Mouse (Mus musculus) brain, adult 2 months (tissue): ENCODE data around the gene Lmbrd1.
"Not testable (repeated sequence)": the region's sequence is repeated elsewhere in the genome, so short reads cannot be mapped to it uniquely, and the experiment has no call there.

Experiments used
- DNase-seq: peaks from one replicate; pipeline ENCODE4 v3.0.0; 2011; ENCODE audit warnings: low read depth, low spot score

The Lmbrd1 gene

GRCm38 (mm10) chr1:24678205-24678917 lies at the start of gene Lmbrd1:
TSS of gene Lmbrd1 (plus strand) at chr1:24678630.
- DNase-seq, result peak; percentile 97

- peak; percentile 76 for DNase-seq
These were observed 44.8 kb upstream of the Lmbrd1 start for GRCm38 (mm10) chr1:24633553-24634132.

GRCm38 (mm10) chr1:24650100-24650499 lies 28.3 kb upstream of the Lmbrd1 start:
- DNase-seq, result no peak

- no peak for DNase-seq
These were observed 18.5 kb upstream of the Lmbrd1 start for GRCm38 (mm10) chr1:24659914-24660313.

- DNase-seq, result not testable (repeated sequence)
These were observed 17.8 kb upstream of the Lmbrd1 start for GRCm38 (mm10) chr1:24660662-24661061.

GRCm38 (mm10) chr1:24661551-24661950 lies 16.9 kb upstream of the Lmbrd1 start:
- DNase-seq, result peak; percentile 98

- peak; percentile 56 for DNase-seq
These were observed 14.3 kb upstream of the Lmbrd1 start for GRCm38 (mm10) chr1:24664158-24664557.

- peak; percentile 73 for DNase-seq
These were observed 5.2 kb upstream of the Lmbrd1 start for GRCm38 (mm10) chr1:24673231-24673630.

GRCm38 (mm10) chr1:24677706-24678105 lies 724 bp upstream of the Lmbrd1 start:
- DNase-seq, result peak; percentile 74

- peak; percentile 56 for DNase-seq
These were observed 641 bp downstream of the Lmbrd1 start for GRCm38 (mm10) chr1:24679071-24679470.

GRCm38 (mm10) chr1:24680991-24681390 lies 2.6 kb downstream of the Lmbrd1 start:
- no peak for DNase-seq

- no peak for DNase-seq
These were observed 3.5 kb downstream of the Lmbrd1 start for GRCm38 (mm10) chr1:24681946-24682345.

GRCm38 (mm10) chr1:24683947-24684346 lies 5.5 kb downstream of the Lmbrd1 start:
- no peak for DNase-seq

GRCm38 (mm10) chr1:24685606-24686005 lies 7.2 kb downstream of the Lmbrd1 start:
- DNase-seq, result no peak

- DNase-seq, result no peak
These were observed 8.0 kb downstream of the Lmbrd1 start for GRCm38 (mm10) chr1:24686235-24687021.

GRCm38 (mm10) chr1:24697677-24698076 lies 19.2 kb downstream of the Lmbrd1 start:
- no peak for DNase-seq

GRCm38 (mm10) chr1:24698146-24698880 lies 19.9 kb downstream of the Lmbrd1 start:
- DNase-seq, result no peak

- peak; percentile 56 for DNase-seq
These were observed 20.9 kb downstream of the Lmbrd1 start for GRCm38 (mm10) chr1:24699320-24699719.

- no peak for DNase-seq
These were observed 21.8 kb downstream of the Lmbrd1 start for GRCm38 (mm10) chr1:24700241-24700640.

- DNase-seq, result no peak
These were observed 25.4 kb downstream of the Lmbrd1 start for GRCm38 (mm10) chr1:24703821-24704220.

GRCm38 (mm10) chr1:24716301-24716700 lies 37.9 kb downstream of the Lmbrd1 start:
- no peak for DNase-seq

GRCm38 (mm10) chr1:24719621-24720020 lies 41.2 kb downstream of the Lmbrd1 start:
- peak; percentile 52 for DNase-seq
